Mouse (Mus musculus) embryonic fibroblast, embryonic 13.5 days (primary cell): ENCODE measurements around the gene Ier3.

ENCODE experiments used
- CTCF ChIP-seq: IDR thresholded peaks from 2 replicates; pipeline ENCODE4 v1.5.1; 2011; ENCODE audit warnings: mild to moderate bottlenecking, control low read depth, low read length, moderate library complexity, borderline replicate concordance; ENCODE audit not compliant: insufficient read depth
- POLR2A ChIP-seq: IDR thresholded peaks from 2 replicates; pipeline ENCODE4 v1.6.1; 2011; ENCODE audit warnings: low read depth, mild to moderate bottlenecking, control low read depth, low read length, moderate library complexity

- TF ChIP-seq CTCF (no peak), POLR2A (peak; percentile 77)
Measured at GRCm38 (mm10) chr17:35841076-35841950, 19.8 kb downstream of the Ier3 start, which contains the start of gene Mdc1.
